Mouse (Mus musculus): ENCODE measurements around the gene Vmn2r100.

Gene Vmn2r100

GRCm38 (mm10) chr17:19504432-19504831 lies at the start of gene Vmn2r100:
Gene Vmn2r100, plus strand, starts transcription at chr17:19504732.
- no peak for DNase-seq

GRCm38 (mm10) chr17:19482866-19483265 lies 21.7 kb upstream of the Vmn2r100 start:
- no peak for DNase-seq

DNA sequence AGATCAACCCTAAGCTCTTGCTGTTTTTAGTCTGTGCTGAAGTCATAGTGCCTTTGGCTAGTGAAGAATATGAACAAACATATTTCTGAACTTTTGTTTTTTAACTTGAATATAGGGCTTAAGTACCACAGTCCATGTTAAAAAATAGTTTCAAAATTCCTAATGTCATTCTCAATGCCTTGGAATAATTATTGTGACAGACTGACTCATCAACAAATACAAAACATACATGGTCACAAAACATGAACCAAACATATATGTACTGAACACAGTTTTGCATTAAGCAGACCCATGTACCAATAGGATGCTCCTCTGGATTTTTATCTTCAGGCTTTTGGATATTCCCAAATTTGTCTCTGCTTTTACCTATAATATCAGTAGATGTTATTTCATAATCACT lies 72.4 kb downstream of the Vmn2r100 start, which contains the start of gene Vmn2r101:
TSS of gene Vmn2r101 (plus strand) at position 301 of the 400 bp plus-strand sequence.
- no peak for DNase-seq
